Mouse (Mus musculus) lung, embryonic 16.5 days (tissue): ENCODE measurements at regions not wholly inside any gene's neighbourhood (a gene's known extent, or its start where the extent isn't known, plus 50 kb on each side); places are given as distances from the start of the nearest gene placed in this dataset.

Experiments used
- ATAC-seq: fragments of 200-750 bp; cut with Nextera tagmentation; 2 replicates; pipeline ENCODE4 v1.8.0; 2017; ENCODE audit warnings: low read depth, mild to moderate bottlenecking, moderate library complexity
- H3K27ac ChIP-seq: fragments of 300-500 bp; sonication (generic); 2 replicates; pipeline ENCODE4 v1.5.1; 2014; ENCODE audit warnings: mild to moderate bottlenecking, control low read depth, low read length
- H3K27me3 ChIP-seq: fragments of 300-500 bp; sonication (generic); 2 replicates; pipeline ENCODE4 v1.6.1; 2014; ENCODE audit warnings: low read depth, low read length, mixed read lengths; ENCODE audit not compliant: control insufficient read depth, insufficient read depth
- H3K36me3 ChIP-seq: fragments of 300-500 bp; sonication (generic); 2 replicates; pipeline ENCODE4 v1.6.1; 2014; ENCODE audit warnings: low read length; ENCODE audit not compliant: control insufficient read depth, insufficient read depth
- H3K4me1 ChIP-seq: fragments of 300-500 bp; sonication (generic); replicated peaks from 2 replicates; pipeline ENCODE4 v1.6.1; 2014; ENCODE audit warnings: low read length, mixed read lengths; ENCODE audit not compliant: control insufficient read depth, insufficient read depth
- H3K4me2 ChIP-seq: fragments of 300-500 bp; sonication (generic); 2 replicates; pipeline ENCODE4 v1.6.1; 2014; ENCODE audit warnings: low read depth, low read length, control low read depth
- H3K4me3 ChIP-seq: fragments of 300-500 bp; sonication (generic); 2 replicates; pipeline ENCODE4 v1.5.1; 2014; ENCODE audit warnings: mild to moderate bottlenecking, low read length, control low read depth
- H3K9ac ChIP-seq: fragments of 300-500 bp; sonication (generic); 2 replicates; pipeline ENCODE4 v1.6.1; 2014; ENCODE audit warnings: low read length, control low read depth
- H3K9me3 ChIP-seq: fragments of 300-500 bp; sonication (generic); 2 replicates; pipeline ENCODE4 v1.6.1; 2016; ENCODE audit warnings: low read length; ENCODE audit not compliant: control insufficient read depth
- WGBS: fragments of 180-500 bp; shearing (Covaris S2); extraction: QIAGEN DNeasy Blood & Tissue Kit; methylation state at CpG from one replicate; pipeline ENCODE4 v1.1.7; 2014; 5-methylcytosine and 5-hydroxymethylcytosine counted together

GRCm38 (mm10) chr19:56202481-56203130 lies 84.3 kb upstream of the Habp2 start:
- Histone ChIP-seq H3K4me2 (no peak overlapping the region), H3K27ac (no peak overlapping the region), H3K4me1 (peaks cover 11% of the 10 kb centered on the region; the same call in 1 of the 2 replicates), H3K9me3 (no peaks in the 10 kb centered on the region), H3K27me3 (no peaks in the 10 kb centered on the region), H3K9ac (no peak overlapping the region), H3K4me3 (no peak overlapping the region), H3K36me3 (no peaks in the 10 kb centered on the region)
- 49% methylated on average over 9 of the region's 9 CpGs for WGBS
- ATAC-seq: no peak

- Histone ChIP-seq H3K4me2 (no peak overlapping the region), H3K9ac (no peak overlapping the region), H3K4me3 (no peak overlapping the region), H3K9me3 (no peaks in the 10 kb centered on the region), H3K4me1 (no peaks in the 10 kb centered on the region; the same call in 1 of the 2 replicates), H3K27ac (no peak overlapping the region), H3K27me3 (no peaks in the 10 kb centered on the region), H3K36me3 (no peaks in the 10 kb centered on the region)
- no peak for ATAC-seq
- WGBS: 77% methylated on average over 6 of the region's 6 CpGs
Observed at GRCm38 (mm10) chr19:56218536-56218935, 68.4 kb upstream of the Habp2 start.

DNA sequence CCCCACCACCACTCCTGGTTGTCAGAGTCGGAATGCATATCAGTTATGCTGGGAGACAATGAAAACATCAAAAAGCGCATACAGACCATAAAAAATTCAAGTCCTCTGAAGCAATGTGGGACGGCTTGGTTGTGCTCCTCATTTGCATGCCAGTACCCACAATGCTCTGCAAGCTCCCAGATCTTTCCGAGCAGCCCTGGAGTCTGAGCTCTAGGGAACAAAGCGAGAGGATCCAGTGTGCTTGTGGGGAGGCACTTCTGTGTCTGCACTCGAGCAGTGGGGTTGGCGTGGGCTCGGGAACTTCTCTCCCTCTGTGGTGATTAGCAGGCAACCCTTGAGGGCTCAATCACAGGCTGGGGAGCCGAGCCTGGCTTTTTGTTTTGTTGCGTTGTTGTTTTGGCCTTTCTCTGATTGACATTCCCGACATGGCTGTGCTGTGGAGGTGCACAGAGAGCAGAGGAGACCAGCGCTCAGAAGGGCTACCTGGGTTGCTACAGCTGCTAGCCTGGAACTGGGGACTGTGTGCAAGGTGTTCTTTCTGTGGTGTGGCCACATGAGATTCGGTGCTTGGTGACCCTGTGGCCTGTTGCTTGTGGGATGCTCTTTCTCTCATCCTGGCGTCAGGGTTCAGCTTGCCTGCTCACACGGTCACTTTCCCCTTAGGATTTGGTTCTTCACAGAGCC lies 66.1 kb upstream of the Habp2 start:
- Histone ChIP-seq H3K36me3 (no peaks in the 10 kb centered on the region), H3K27me3 (no peaks in the 10 kb centered on the region), H3K9me3 (no peaks in the 10 kb centered on the region), H3K4me2 (no peak overlapping the region), H3K4me1 (peaks cover 3% of the 10 kb centered on the region; the same call in 1 of the 2 replicates), H3K27ac (no peak overlapping the region), H3K9ac (no peak overlapping the region), H3K4me3 (no peak overlapping the region)
- ATAC-seq: no peak
- WGBS: 63% methylated on average over 15 of the region's 15 CpGs

- Histone ChIP-seq H3K9me3 (no peaks in the 10 kb centered on the region), H3K4me1 (peaks cover 3% of the 10 kb centered on the region; the same call in 1 of the 2 replicates), H3K27me3 (no peaks in the 10 kb centered on the region), H3K27ac (no peak overlapping the region), H3K9ac (no peak overlapping the region), H3K36me3 (no peaks in the 10 kb centered on the region), H3K4me2 (no peak overlapping the region), H3K4me3 (no peak overlapping the region)
- WGBS: 44% methylated on average over 4 of the region's 4 CpGs
- ATAC-seq: no peak
Observed at GRCm38 (mm10) chr19:56222496-56222895, 64.4 kb upstream of the Habp2 start.

DNA sequence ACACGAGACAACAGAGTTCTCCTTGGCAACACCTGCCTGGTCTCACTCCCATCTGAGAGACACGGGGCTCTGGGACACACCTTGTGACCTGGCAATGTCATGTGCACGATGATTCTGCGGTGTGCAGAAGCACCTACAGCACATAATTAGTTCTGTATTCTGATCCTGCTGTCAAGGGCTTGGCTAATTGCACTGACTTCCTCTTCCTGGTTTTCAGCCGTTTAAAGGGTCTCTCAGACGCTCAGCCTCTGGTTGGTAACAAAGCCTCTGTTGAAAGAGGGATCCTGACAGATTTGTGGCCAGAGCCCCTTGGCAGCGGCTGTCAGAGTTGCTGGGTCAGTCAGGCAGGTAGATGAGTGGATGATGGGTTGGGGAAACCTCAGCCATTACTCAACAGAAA lies 61.9 kb upstream of the Habp2 start:
- Histone ChIP-seq H3K36me3 (no peaks in the 10 kb centered on the region), H3K9me3 (no peaks in the 10 kb centered on the region), H3K27me3 (no peaks in the 10 kb centered on the region), H3K4me2 (no peak overlapping the region), H3K4me3 (no peak overlapping the region), H3K4me1 (peaks cover 3% of the 10 kb centered on the region; the same call in 1 of the 2 replicates), H3K9ac (no peak overlapping the region), H3K27ac (no peak overlapping the region)
- no peak for ATAC-seq
- WGBS: 14% methylated on average over 7 of the region's 7 CpGs

GRCm38 (mm10) chr19:56225518-56225917 lies 61.4 kb upstream of the Habp2 start:
- H3K4me3 ChIP-seq: no peak overlapping the region
- WGBS: 58% methylated on average over 3 of the region's 3 CpGs
- H3K27ac ChIP-seq: no peak overlapping the region
- peak; percentile 87 for ATAC-seq
- H3K27me3 ChIP-seq: no peaks in the 10 kb centered on the region
- no peak overlapping the region for H3K9ac ChIP-seq
- H3K9me3 ChIP-seq: no peaks in the 10 kb centered on the region
- H3K4me2 ChIP-seq: no peak overlapping the region
- no peaks in the 10 kb centered on the region for H3K36me3 ChIP-seq
- H3K4me1 ChIP-seq: peaks cover 3% of the 10 kb centered on the region; the same call in 1 of the 2 replicates

GRCm38 (mm10) chr19:56228586-56228985 lies 58.4 kb upstream of the Habp2 start:
- H3K4me1 ChIP-seq: peaks cover 12% of the 10 kb centered on the region
- H3K4me2 ChIP-seq: no peak overlapping the region
- no peaks in the 10 kb centered on the region for H3K27me3 ChIP-seq
- H3K27ac ChIP-seq: no peak overlapping the region
- 0 out of 2 replicates have a peak, but pooled peaks cover 3% of the 10 kb centered on the region for H3K9me3 ChIP-seq
- H3K4me3 ChIP-seq: no peak overlapping the region
- no peak for ATAC-seq
- H3K36me3 ChIP-seq: no peaks in the 10 kb centered on the region
- no peak overlapping the region for H3K9ac ChIP-seq

DNA sequence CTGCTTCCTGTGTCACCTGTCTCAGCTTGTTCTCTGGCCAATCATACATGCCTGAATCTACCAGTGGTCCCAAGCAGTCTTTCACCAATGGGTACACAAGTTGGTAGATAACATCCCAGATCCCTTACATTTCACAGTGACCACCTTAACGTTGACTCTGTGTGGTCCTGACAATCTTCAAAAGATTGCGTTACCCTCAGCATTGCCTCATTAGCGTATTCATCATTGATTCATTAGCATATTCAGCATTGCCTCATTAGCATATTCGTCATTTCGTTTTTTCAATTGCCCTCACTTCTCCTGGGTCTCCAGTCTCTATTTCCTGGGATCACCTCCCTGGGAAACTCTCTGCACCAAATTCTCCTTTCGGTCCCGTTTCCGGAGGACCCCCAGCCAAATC lies 55.5 kb upstream of the Habp2 start:
- Histone ChIP-seq H3K36me3 (no peaks in the 10 kb centered on the region), H3K4me2 (no peak overlapping the region), H3K9ac (no peak overlapping the region), H3K9me3 (0 out of 2 replicates have a peak, but pooled peaks cover 3% of the 10 kb centered on the region), H3K4me3 (no peak overlapping the region), H3K27me3 (no peaks in the 10 kb centered on the region), H3K27ac (0 out of 2 replicates have a peak overlapping the region, but pooled peaks have one; percentile 19), H3K4me1 (peaks cover 21% of the 10 kb centered on the region)
- no peak for ATAC-seq
- 71% methylated on average over 8 of the region's 8 CpGs for WGBS

DNA sequence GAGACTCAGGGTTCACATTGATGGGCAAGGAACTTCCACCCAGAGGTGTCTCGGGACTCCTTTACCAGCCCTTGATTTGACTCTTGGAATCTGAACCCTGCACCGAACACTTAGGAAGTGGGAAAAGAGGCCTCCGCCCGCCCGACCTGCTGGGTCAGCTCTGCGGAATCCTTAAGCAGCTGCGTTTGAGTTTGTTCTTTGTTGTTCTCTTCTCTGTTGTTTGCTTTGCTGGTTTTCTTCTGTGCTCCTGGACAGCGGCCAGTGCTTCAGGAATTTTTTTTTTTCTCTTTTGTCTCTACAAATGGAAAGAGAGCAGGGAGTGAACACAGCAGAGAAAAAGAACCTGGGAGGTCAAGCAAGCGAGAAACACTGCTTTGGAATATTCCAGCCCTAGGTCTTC lies 55.1 kb upstream of the Habp2 start:
- H3K27me3 ChIP-seq: no peaks in the 10 kb centered on the region

More for the DNA sequence above, 55.1 kb upstream of the Habp2 start:
- H3K9me3 ChIP-seq: 0 out of 2 replicates have a peak, but pooled peaks cover 3% of the 10 kb centered on the region
- H3K4me1 ChIP-seq: peaks cover 21% of the 10 kb centered on the region
- H3K4me2 ChIP-seq: peak overlapping the region; percentile 10; the same call in 1 of the 2 replicates
- 0 out of 2 replicates have a peak overlapping the region, but pooled peaks have one; percentile 19 for H3K27ac ChIP-seq
- H3K4me3 ChIP-seq: no peak overlapping the region
- H3K9ac ChIP-seq: no peak overlapping the region
- peak; percentile 62; the same call in 1 of the 2 replicates for ATAC-seq
- WGBS: 32% methylated on average over 9 of the region's 9 CpGs
- H3K36me3 ChIP-seq: no peaks in the 10 kb centered on the region
